Mouse (Mus musculus) erythroblast, embryonic 14.5 days (primary cell): ENCODE measurements around the gene Rce1.

Experiments
- GATA1 ChIP-seq: IDR thresholded peaks from 2 replicates; pipeline ENCODE4 v1.6.1; 2012; ENCODE audit warnings: low read length, inconsistent platforms, mixed read lengths
- TAL1 ChIP-seq: IDR thresholded peaks from 3 replicates; pipeline ENCODE4 v1.6.1; 2012; ENCODE audit warnings: low read length, inconsistent platforms, mixed read lengths

- TF ChIP-seq TAL1 = no peak
- no peak for TF ChIP-seq GATA1
Observed at GRCm38 (mm10) chr19:4583856-4584255, 41.6 kb downstream of the Rce1 start.
